Mouse (Mus musculus): ENCODE measurements around the gene D630003M21Rik. TPM values are rescaled to one million over a fixed set of nuclear protein-coding genes. Genes with fewer than 3 reads are reported as not detected.

D630003M21Rik gene
- polyA plus RNA-seq, 1 experiment from 2014 or later, result 1.9 TPM

DNA sequence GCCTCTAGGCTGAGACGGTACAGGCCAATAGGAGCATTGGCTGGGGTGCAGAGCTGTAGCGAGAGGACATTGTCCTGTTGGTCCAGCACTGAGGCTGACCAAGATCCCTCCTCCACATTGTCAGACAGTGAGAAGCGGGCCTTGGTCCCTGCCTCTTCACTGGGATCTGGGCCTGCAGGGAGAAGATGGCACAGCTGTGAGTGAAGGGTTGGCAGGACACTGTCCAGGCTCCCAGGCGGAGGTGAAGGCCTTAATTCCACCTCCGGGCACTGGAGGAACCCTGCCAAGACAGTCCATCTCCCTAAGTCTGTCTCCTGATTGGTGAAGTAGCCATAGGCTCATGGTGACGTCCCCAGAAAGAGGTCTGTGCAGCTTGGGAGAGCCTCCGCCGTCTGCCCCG, 90.2 kb downstream of the D630003M21Rik start:
- Histone ChIP-seq H3K9me3 (ENCODE audit: control insufficient read depth, low read length) (no peaks in the 10 kb centered on the region), H3K36me3 (ENCODE audit: control insufficient read depth, insufficient read depth, low read length) (no peaks in the 10 kb centered on the region), H3K9ac (ENCODE audit: low read depth, low read length) (no peak overlapping the region), H3K4me2 (ENCODE audit: low read length) (no peak overlapping the region), H3K4me1 (ENCODE audit: control insufficient read depth, insufficient read depth, low read depth, low read length) (peaks cover 10% of the 10 kb centered on the region), H3K4me3 (ENCODE audit: low read length) (no peak overlapping the region), H3K27me3 (replicated peaks; ENCODE audit: control insufficient read depth, insufficient read depth, low read length) (no peaks in the 10 kb centered on the region), H3K27ac (ENCODE audit: low read depth, low read length) (no peak overlapping the region)
- ATAC-seq, result no peak
- 92% methylated on average over 9 of the region's 9 CpGs for WGBS

DNA sequence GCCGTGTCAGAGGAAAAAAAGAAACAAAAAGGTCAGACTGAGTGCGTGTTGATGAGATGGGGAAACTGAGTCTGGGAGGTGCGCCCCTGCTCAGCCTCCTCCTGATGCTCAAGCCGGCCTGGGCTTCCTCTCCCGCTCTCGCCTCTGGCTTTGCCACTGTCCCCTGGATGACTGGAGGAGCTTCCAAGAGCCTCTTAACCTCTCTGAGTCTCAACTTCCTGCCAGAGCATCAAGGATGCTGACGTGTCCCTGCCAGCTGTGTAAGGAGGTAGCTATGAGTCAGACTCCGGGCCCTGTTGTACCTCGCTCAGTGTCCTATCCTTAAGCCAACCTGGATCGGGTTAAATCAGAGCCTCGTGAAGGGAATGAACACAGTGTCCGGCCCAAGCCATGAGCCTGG, 91.3 kb downstream of the D630003M21Rik start:
- Histone ChIP-seq H3K27me3 (replicated peaks; ENCODE audit: control insufficient read depth, insufficient read depth, low read length) (no peaks in the 10 kb centered on the region), H3K4me2 (ENCODE audit: low read length) (no peak overlapping the region), H3K36me3 (ENCODE audit: control insufficient read depth, insufficient read depth, low read length) (no peaks in the 10 kb centered on the region), H3K4me3 (ENCODE audit: low read length) (no peak overlapping the region), H3K4me1 (ENCODE audit: control insufficient read depth, insufficient read depth, low read depth, low read length) (peaks cover 10% of the 10 kb centered on the region), H3K9ac (ENCODE audit: low read depth, low read length) (no peak overlapping the region), H3K27ac (ENCODE audit: low read depth, low read length) (no peak overlapping the region), H3K9me3 (ENCODE audit: control insufficient read depth, low read length) (no peaks in the 10 kb centered on the region)
- 89% methylated on average over 12 of the region's 12 CpGs for WGBS
- no peak for ATAC-seq

DNA sequence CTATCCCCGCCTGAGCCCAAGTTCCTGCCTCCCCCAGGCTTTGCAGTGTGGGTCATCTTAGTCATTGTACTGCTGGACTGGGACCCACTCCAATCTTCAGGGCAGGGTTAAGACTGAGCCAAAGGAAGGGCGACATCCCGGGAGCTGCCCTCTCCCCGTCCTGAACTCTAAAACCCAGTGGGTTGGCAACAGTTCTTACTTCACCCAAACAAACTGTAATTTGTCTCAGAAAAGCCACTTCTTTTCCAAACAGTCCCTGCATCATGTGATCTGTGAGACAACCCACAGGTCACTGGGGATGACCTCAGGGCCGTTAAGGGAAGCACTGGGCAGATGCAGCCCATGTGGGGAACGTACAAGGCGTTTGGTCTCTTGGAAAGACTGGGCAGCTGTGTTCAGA, 92.8 kb downstream of the D630003M21Rik start:
- H3K4me1 ChIP-seq (ENCODE audit: control insufficient read depth, insufficient read depth, low read depth, low read length), result peaks cover 10% of the 10 kb centered on the region
- H3K9ac ChIP-seq (ENCODE audit: low read depth, low read length), result no peak overlapping the region
- no peaks in the 10 kb centered on the region for H3K9me3 ChIP-seq (ENCODE audit: control insufficient read depth, low read length)
- H3K36me3 ChIP-seq (ENCODE audit: control insufficient read depth, insufficient read depth, low read length), result no peaks in the 10 kb centered on the region
- no peak overlapping the region for H3K4me2 ChIP-seq (ENCODE audit: low read length)
- no peak overlapping the region for H3K4me3 ChIP-seq (ENCODE audit: low read length)
- 58% methylated on average over 7 of the region's 7 CpGs for WGBS
- no peaks in the 10 kb centered on the region for H3K27me3 ChIP-seq (replicated peaks; ENCODE audit: control insufficient read depth, insufficient read depth, low read length)
- no peak overlapping the region for H3K27ac ChIP-seq (ENCODE audit: low read depth, low read length)
- ATAC-seq, result no peak

DNA sequence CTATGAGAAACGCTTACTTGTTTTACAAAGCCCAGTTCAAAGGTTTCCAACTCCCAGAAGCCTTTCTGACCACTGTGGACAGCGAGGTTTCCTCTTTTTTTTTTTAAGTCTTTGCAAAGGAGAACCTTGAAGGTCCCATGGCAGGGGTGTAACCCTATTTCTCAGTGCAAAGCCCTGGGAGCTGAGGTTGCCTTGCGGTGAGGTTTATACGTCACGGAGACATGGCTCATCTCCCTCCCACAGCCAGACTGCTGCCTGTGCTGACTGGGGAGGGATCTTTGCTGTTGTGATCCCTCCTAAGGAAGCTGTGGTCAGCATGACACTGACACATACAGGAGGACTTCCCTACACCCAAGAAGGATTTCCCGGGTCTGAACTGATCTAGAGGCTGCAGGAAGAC, 96.0 kb downstream of the D630003M21Rik start:
- Histone ChIP-seq H3K27ac (ENCODE audit: low read depth, low read length) (no peak overlapping the region), H3K27me3 (replicated peaks; ENCODE audit: control insufficient read depth, insufficient read depth, low read length) (no peaks in the 10 kb centered on the region), H3K9me3 (ENCODE audit: control insufficient read depth, low read length) (no peaks in the 10 kb centered on the region), H3K4me3 (ENCODE audit: low read length) (no peak overlapping the region), H3K9ac (ENCODE audit: low read depth, low read length) (no peak overlapping the region), H3K4me1 (ENCODE audit: control insufficient read depth, insufficient read depth, low read depth, low read length) (peaks cover 8% of the 10 kb centered on the region), H3K36me3 (ENCODE audit: control insufficient read depth, insufficient read depth, low read length) (no peaks in the 10 kb centered on the region), H3K4me2 (ENCODE audit: low read length) (no peak overlapping the region)
- 88% methylated on average over 6 of the region's 6 CpGs for WGBS
- no peak for ATAC-seq

Small RNA genes lying within 50 kb of the gene (microRNA-seq; reads per million reads assigned to microRNA genes)
- not detected for gene Mir7685

Other genes with a start within 250 kb of the D630003M21Rik start
- 16.4 and 19.3 TPM in 2 replicates for gene Tti1, start 200.8 kb downstream of the D630003M21Rik start, polyA plus RNA-seq (2015; fragmentation: Nextera tagmentation; extraction: Ambion mirVana)
- gene Rprd1b, start 200.7 kb downstream of the D630003M21Rik start, polyA plus RNA-seq (2015; fragmentation: Nextera tagmentation; extraction: Ambion mirVana), result 30.0 and 31.1 TPM in 2 replicates
- gene Tgm2, start 82.8 kb downstream of the D630003M21Rik start, polyA plus RNA-seq (2015; fragmentation: Nextera tagmentation; extraction: Ambion mirVana), result 7.9 and 11.4 TPM in 2 replicates
- not detected in 2 replicates for gene Bpi, start 28.9 kb upstream of the D630003M21Rik start, polyA plus RNA-seq (2015; fragmentation: Nextera tagmentation; extraction: Ambion mirVana)
- gene Lbp, start 77.3 kb upstream of the D630003M21Rik start, polyA plus RNA-seq (2015; fragmentation: Nextera tagmentation; extraction: Ambion mirVana), result 6.2 TPM in 2 replicates
- gene Snhg11, start 146.4 kb upstream of the D630003M21Rik start, polyA plus RNA-seq (2015; fragmentation: Nextera tagmentation; extraction: Ambion mirVana), result 809 and 814 TPM in 2 replicates
- gene Ralgapb, start 180.6 kb upstream of the D630003M21Rik start, polyA plus RNA-seq (2015; fragmentation: Nextera tagmentation; extraction: Ambion mirVana), result 19.1 and 21.7 TPM in 2 replicates